ENCODE assay signal across 8 mouse cellular contexts in genomic region chr13:101690911-101691655, GRCm38 (mm10).
DNase-seq lines count a peak whose midpoint lies in the region; ATAC-seq and TF ChIP-seq lines count a peak whose summit lies in the region.

No protein-coding gene starts in this region.

- no peak for TF ChIP-seq CTCF in cerebellum, adult 2 months (IDR thresholded peaks at IDR 0.05; ENCODE audit: borderline replicate concordance, insufficient read depth, low read depth, low read length)

- H3K27ac ChIP-seq in heart, embryonic 12.5 days (ENCODE audit: poor library complexity, severe bottlenecking): no peak overlapping the region
- peak overlapping the region; percentile 96 for H3K27ac ChIP-seq in cerebellum, adult 2 months (ENCODE audit: insufficient read depth, low read length)
- no peak overlapping the region for H3K27ac ChIP-seq in hindbrain, embryonic 12.5 days
- peak overlapping the region; percentile 65 for H3K27ac ChIP-seq in midbrain, embryonic 16.5 days (ENCODE audit: low read length)

- ATAC-seq in heart, embryonic 12.5 days (ENCODE audit: insufficient number of reproducible peaks, low FRiP score): no peak
- ATAC-seq in hindbrain, embryonic 12.5 days (ENCODE audit: low FRiP score): no peak
- no peak for ATAC-seq in midbrain, embryonic 16.5 days

- H3K9me3 ChIP-seq in heart, embryonic 12.5 days (replicated peaks): no peaks in the 10 kb centered on the region
- no peaks in the 10 kb centered on the region for H3K9me3 ChIP-seq in hindbrain, embryonic 12.5 days (replicated peaks)
- H3K9me3 ChIP-seq in midbrain, embryonic 16.5 days (replicated peaks; ENCODE audit: control insufficient read depth, low read length, poor library complexity, severe bottlenecking): no peaks in the 10 kb centered on the region

- no peak for DNase-seq in heart, postnatal 4 days
- DNase-seq in cerebellum, adult 2 months: peak; percentile 37 to 51
- no peak for DNase-seq in urinary bladder, postnatal 36 days (ENCODE audit: low spot score in 2 of 2)
- DNase-seq in ovary, postnatal 10 days (ENCODE audit: low spot score): no peak
- DNase-seq in embryo, embryonic 10.5 days (ENCODE audit: low spot score): no peak

- peaks cover 25% of the 10 kb centered on the region for H3K36me3 ChIP-seq in heart, embryonic 12.5 days
- H3K36me3 ChIP-seq in hindbrain, embryonic 12.5 days: peaks cover 23% of the 10 kb centered on the region
- peaks cover 13% of the 10 kb centered on the region for H3K36me3 ChIP-seq in midbrain, embryonic 16.5 days (ENCODE audit: control insufficient read depth, insufficient read depth, low read length)

- peak overlapping the region; percentile 13; the same call in 1 of the 2 replicates for H3K4me3 ChIP-seq in heart, embryonic 12.5 days
- peak overlapping the region; percentile 93 for H3K4me3 ChIP-seq in cerebellum, adult 2 months (replicated peaks; ENCODE audit: insufficient read depth, low read depth, low read length)
- peak overlapping the region; percentile 54 for H3K4me3 ChIP-seq in hindbrain, embryonic 12.5 days
- H3K4me3 ChIP-seq in midbrain, embryonic 16.5 days (ENCODE audit: low read depth, low read length): peak overlapping the region; percentile 58

- TF ChIP-seq POLR2A in cerebellum, adult 2 months (IDR thresholded peaks at IDR 0.05; ENCODE audit: borderline replicate concordance, insufficient read depth, low read length): peak; percentile 17; the same call in 1 of the 2 replicates

- peaks cover 39% of the 10 kb centered on the region for H3K4me1 ChIP-seq in heart, embryonic 12.5 days (replicated peaks)
- no peaks in the 10 kb centered on the region; the same call in 1 of the 2 replicates for H3K4me1 ChIP-seq in cerebellum, adult 2 months (ENCODE audit: control insufficient read depth, insufficient read depth, low read length)
- H3K4me1 ChIP-seq in hindbrain, embryonic 12.5 days: peaks cover 38% of the 10 kb centered on the region
- H3K4me1 ChIP-seq in midbrain, embryonic 16.5 days (ENCODE audit: control insufficient read depth, insufficient read depth, low read length): peaks cover 41% of the 10 kb centered on the region

- 59% methylated on average over 10 of the region's 10 CpGs for WGBS in heart, embryonic 12.5 days
- 5% methylated on average over 10 of the region's 10 CpGs for WGBS in cerebellum, adult 2 months
- WGBS in hindbrain, embryonic 12.5 days: 42% methylated on average over 10 of the region's 10 CpGs
- 26% methylated on average over 10 of the region's 10 CpGs for WGBS in midbrain, embryonic 16.5 days

- H3K4me2 ChIP-seq in heart, embryonic 12.5 days: peak overlapping the region; percentile 68
- H3K4me2 ChIP-seq in hindbrain, embryonic 12.5 days (replicated peaks): peak overlapping the region; percentile 95
- H3K4me2 ChIP-seq in midbrain, embryonic 16.5 days (ENCODE audit: low read length): peak overlapping the region; percentile 98

- no peaks in the 10 kb centered on the region for H3K27me3 ChIP-seq in heart, embryonic 12.5 days (replicated peaks)
- no peaks in the 10 kb centered on the region for H3K27me3 ChIP-seq in cerebellum, adult 2 months (ENCODE audit: control insufficient read depth, insufficient read depth, low read length)
- H3K27me3 ChIP-seq in hindbrain, embryonic 12.5 days: no peaks in the 10 kb centered on the region
- H3K27me3 ChIP-seq in midbrain, embryonic 16.5 days (ENCODE audit: control insufficient read depth, insufficient read depth, low read depth, low read length): no peaks in the 10 kb centered on the region

- H3K9ac ChIP-seq in heart, embryonic 12.5 days: 0 out of 2 replicates have a peak overlapping the region, but pooled peaks have one; percentile 27
- 0 out of 2 replicates have a peak overlapping the region, but pooled peaks have one; percentile 18 for H3K9ac ChIP-seq in hindbrain, embryonic 12.5 days
- peak overlapping the region; percentile 30 for H3K9ac ChIP-seq in midbrain, embryonic 16.5 days (ENCODE audit: low read depth, low read length)

Comparison
In these comparisons a context has a peak if more than half of its experiments do, and no peak if none do; other contexts are left out.
1. H3K27ac ChIP-seq: peak in cerebellum, adult 2 months (single experiment) and midbrain, embryonic 16.5 days (single experiment); none in heart, embryonic 12.5 days (single experiment) and hindbrain, embryonic 12.5 days (single experiment).
2. H3K4me3 ChIP-seq: peak in every context shown above with its lines; median percentile 93 in cerebellum, adult 2 months; 58 in midbrain, embryonic 16.5 days; 54 in hindbrain, embryonic 12.5 days; 13 in heart, embryonic 12.5 days.
3. DNase-seq: peak in cerebellum, adult 2 months (2 of 2); none in heart, postnatal 4 days (single experiment), urinary bladder, postnatal 36 days (0 of 2), ovary, postnatal 10 days (single experiment) and embryo, embryonic 10.5 days (single experiment).
4. Peak in every context shown above with its lines, with median percentiles within 50 percentile points of each other: H3K4me2 ChIP-seq and H3K9ac ChIP-seq.